Mouse (Mus musculus): ENCODE measurements around the gene Cadps2.
A peak's percentile ranks its signal among the peaks of the same experiment; 100 is the strongest.

Cadps2 gene

DNA sequence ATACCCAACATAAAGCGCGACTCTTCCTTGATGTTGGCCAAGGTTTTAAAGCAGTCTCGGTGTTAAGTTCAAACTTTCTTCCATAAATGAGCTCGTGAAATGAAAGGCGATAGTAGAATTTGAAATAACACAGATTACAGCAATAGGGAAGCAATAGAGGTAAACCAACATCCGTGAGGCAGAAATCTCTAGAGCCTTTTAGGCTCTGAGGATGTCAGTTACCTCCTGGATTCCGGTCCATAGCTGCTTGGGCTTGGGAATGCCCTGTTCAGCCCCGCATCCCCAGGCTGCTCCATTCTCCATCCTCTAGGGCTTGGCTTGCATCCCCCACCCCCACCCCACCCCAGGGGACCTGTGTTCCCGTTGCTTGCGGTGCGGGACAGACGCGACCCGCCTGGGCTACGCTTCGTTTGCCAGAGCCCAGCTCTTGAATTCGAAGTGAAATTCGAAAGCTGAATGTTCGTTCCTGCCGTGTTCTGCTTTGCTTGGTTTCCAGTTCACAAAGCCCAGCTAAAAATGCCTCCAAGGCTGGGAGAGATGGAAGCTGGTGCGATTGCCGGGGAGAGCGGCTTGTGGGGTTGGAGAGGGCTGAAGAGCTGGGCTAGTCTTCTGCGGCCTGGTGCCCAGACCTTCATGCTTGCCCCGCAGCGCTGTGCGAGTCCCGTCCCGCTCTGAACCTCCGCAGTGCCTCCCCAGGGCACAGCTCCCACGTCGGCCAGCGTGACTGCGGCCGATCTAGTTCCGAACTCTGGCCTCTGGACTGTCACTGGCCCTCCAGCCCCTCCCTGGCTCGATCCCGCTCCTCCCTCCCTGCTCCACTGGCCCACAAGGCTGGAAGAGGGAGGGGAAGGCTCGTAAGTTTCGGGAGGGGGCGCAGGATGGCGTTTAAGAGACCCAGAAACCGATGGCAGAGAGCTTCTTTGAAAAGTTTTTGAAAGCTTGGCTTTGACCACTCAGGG lies 585.6 kb downstream of the Cadps2 start:
- DNase-seq (ENCODE audit: low spot score in 2 of 2), result no peak

DNA sequence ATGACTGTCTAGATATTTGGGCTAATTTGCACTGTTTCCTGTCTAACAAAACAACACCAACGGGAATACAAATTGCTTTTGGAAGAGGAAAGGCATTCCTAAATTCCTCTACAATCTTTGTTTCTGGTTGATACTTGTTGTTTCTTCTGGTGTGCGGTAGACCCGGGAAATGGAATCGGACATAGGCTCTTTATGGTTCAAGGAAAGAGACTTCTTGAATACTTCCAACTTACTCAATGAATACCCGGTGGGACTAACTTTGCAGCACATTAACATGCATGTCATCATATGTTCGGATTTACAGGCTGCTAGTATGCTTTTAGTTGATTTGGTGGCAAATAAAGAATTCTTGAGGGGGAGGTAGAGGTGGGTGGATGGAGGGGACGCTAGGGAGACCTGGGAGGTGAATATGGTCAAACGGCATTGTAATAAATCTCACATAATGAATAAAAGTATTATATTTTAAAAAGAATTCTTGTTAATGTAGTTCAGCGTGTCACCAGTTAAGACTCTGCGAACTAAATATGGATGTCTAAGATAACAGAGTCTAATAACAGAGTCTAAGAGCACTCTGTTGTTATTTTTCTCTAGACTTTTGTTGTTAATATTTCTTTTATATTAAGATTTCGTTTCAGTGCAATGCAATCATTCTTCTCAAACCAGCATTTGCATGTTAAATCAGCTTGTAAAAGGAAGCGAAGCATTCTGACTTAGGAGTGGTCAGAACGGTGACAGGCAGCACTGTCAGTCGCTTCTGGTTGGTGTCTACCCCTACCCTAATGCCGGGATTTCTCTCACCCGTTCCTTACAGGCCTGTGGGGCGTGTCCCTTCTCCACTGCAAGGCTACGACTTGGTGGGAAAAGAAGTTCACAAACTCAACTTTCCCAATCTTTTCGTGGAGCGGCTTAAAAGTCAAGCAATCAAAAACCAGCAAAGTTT lies 586.8 kb downstream of the Cadps2 start:
- peak in 1 of 2 experiments; percentile 3 for DNase-seq (ENCODE audit: low spot score in 2 of 2)

DNA sequence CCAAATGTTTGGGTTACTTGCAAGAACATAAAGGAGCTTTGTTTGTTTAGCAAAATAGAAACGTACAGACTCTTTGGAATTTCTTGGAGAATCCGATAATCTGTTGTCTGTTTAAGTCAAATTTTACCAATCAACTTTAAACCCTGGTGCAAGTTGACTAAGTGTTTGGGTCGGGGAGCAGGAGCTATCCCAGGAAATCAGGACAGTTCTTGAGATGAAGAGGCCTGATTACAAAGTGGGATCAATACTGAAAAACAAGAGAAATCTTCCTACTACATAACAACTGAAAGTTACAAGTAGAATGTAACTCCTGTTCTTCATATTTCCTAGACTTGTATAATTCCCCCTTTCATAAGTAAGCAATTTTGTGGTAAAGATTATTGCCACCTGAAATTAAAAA lies 587.8 kb downstream of the Cadps2 start:
- DNase-seq (ENCODE audit: low spot score in 2 of 2), result no peak

DNA sequence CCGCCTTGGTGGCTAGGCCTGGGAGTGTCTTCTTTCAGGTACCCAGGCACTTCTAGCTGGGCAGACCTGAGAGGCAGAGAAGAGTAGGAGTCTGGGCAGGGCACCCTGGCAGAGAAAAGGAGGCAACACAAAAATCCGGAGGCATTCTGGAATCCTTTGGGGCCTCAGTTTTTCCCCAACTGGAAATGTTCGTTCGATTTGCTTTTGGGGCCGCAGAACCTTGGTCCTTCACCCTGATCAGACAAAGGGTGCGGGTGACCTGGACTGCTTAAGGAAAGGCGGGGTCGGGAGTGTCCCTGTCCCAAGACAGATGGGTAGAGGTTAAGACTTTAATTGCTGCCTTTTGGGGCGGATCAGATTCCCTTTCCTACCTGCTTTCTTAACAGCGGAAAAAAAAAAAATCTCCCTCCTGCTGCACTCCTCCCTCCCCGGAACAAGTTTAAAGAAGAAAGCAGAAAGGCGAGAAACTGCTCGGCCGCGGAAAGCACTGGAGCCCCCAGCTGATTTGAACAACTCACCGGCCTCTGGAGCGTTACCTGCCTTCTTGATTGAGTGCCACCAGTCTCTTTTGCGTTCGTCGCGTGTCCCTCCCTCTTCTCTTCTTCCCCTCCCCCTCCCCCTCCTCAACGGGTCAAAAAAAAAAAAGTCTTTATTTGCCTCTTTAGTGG lies 588.8 kb downstream of the Cadps2 start:
- no peak for DNase-seq (ENCODE audit: low spot score in 2 of 2)

DNA sequence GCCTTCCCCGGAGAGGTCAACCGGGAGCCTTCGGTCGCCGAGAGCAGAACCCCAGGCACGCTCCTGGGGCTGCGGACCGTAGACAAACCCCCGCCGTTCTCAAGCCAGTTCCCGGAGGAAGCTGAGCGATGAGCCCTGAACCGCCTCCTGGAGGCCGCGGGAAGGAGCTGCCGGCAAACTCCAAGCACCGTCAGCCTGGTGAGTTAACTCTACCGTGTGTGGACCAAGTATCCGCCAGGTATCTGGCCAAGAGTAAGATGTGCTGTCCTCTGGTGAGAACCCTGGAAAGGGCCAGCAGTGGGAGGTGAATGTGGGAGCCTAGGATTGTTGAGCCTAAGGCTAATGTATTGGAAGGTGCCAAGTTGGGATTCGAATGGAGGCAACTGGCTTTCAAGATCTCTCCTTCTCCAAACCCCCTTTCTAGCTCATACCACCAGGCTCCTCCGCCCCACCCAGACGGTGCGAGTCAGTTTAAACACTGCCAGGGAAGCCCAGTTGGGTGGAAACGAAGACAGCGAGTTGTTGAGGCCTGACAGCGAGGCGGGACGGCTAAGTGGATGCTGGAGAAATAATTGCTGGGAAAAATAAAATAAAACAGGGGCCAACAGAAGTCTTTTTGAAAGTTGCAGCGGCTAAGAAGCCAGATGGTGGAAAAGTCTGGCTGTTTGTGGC lies 589.5 kb downstream of the Cadps2 start:
- peak in 1 of 2 experiments; percentile 2 for DNase-seq (ENCODE audit: low spot score in 2 of 2)

DNA sequence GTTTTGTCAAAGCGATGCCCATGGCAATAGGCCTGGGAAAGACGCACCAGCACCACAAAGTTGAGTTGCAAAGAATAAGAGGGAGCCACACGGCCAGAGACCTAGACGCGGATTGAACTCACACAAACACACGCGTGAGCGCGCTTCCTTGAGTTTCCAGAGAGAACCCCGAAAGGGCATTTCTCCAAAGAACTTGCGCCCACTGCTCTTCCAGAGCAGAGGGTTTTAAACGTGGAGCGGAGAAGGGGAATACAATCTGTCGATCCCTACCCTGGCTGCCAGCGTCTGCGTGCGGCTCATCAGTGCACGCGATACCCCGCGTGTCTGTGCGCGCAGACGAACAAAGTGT lies 590.2 kb downstream of the Cadps2 start:
- DNase-seq (ENCODE audit: low spot score in 2 of 2), result peak in 1 of 2 experiments; percentile 4

DNA sequence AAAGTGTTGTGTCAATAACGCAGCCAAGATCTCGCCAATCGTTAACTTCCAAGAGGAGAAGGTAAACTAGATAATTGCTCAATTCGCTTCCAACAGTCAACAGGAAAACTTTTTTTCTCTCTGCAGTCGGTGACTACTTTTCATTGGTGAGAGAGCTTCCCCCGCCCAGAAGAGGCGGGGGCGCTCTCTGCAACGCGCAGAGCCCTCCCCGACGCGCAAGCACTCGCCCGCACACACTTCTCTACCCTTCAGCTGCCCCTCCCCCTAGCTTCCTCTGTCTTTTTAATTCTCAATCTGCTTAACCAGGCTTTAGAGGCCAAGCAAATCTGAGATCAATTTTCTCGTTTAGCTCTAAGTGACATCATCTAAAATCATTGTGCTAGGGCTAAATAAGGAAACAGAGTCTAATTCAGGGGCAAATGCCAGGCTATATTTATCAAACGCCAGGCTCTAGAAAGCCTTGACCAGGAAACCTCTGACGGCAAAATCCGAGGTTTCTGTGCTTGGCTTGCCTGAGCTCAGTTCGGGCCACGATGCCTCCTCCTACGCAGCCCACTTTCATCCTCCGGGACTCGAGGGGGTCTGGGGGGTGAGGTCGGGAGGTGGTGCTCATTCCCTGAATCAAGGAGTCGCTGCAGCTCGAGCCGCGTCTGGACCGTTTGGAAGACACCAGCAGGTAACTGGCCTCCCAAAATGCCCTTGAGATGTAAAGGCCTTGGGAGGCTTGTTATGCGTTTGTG lies 590.7 kb downstream of the Cadps2 start, which contains the start of gene Fezf1:
Fezf1 (minus strand) TSS at position 50 of the 740 bp plus-strand sequence.
- DNase-seq (ENCODE audit: low spot score in 2 of 2), result peak in 1 of 2 experiments; percentile 2

DNA sequence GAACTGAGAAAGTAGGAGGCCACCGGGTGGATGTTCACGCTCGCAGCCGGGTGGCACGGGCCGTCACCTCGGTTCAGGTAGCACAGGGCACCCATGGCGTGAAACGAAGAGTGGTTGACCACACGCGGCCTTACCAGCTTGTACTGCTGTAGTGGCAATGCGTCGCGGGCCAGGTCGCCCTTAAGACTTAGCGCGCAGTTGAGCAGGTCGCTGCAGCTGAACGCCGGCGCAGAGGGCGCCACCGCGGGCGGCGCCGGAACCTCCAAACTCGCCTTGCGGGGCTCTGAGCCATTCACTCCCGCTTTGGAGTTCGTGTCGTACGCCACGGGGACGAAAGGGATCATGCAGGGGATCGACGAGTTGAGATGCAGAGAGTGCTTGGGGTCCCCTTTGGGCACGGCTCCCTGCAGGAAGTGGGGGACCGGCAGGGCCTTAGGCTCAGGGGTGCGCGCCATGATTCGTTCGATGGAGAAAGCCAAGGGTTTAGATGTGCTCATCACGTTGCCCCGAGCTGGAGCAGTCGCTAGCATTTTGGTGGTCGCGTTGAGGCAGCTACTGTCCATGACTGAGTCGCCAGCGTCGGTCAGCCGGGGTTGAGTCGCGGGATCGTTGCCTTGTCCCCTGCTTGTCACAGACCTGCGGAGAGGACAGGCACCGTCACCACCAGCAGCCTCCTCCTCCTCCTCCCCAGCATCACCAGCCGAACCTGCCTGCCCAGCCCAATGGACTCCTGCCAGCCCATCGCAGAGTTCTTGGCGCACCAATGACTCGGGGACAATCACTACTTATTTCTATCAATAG lies 591.5 kb downstream of the Cadps2 start:
- no peak for DNase-seq (ENCODE audit: low spot score in 2 of 2)

DNA sequence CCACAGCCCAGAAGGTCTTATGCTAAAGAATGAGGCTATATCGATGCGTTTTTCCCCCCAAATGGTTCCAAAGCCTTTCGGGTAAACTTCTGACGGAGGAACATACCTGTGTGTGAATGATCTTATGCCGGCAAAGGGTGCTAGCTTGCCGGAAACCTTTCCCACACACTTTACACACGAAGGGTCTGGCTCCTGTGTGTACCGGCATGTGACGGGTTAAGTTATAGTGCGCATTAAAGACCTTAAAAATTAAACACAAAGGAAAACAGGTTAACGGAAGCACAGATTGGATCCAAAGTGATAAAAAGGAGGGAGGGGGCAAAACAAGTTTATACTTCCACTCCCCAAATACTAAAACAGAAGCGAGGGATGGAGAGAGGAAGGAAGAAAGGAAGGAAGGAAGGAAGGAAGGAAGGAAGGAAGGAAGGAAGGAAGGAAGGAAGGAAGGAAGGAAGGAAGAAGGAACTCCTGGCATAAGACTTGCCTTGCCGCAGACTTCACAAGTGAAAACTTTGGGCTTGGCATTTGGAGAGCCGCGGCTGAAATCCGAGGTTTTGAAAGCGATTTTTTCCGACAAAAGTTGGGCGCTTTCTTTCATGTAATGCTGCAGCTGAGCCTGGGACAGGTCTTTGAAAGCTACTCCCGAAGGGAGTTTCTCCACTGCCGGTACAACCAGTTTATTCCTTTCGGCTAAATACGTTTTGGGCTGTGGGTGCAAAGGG lies 592.3 kb downstream of the Cadps2 start:
- peak; percentile 5 to 8 for DNase-seq (ENCODE audit: low spot score in 2 of 2)

DNA sequence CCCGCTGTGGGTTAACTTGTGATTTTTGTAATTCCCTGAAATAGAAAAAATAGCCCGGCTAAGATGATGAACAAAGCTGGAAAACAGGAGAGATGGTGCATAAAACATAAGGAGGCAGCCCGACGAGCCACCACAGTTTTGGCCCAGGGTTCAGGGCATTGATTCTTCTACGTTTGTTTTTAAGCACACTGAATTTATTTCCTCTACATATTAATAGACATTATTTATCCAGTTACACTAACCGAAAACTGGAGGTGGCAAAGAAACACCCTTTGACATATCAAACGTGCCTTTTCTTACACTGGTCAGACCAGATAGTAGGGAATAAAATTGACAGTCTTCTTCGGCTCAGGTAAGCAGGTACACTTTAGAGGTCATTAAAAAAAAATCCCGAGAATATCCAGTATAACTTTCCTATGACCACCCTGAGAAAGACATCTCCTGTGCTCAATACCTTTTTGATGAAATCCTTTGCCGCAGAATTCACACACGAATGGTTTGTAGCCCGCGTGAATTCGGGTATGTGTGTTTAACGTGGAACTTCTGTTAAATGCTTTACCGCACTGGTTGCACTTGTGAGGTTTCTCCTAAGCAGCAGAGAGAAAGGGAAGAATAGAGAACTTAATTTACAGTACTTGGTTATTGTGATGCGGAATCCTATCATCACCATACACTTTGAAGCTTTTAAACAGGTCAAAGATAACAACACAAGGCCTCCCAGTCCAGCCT lies 593.0 kb downstream of the Cadps2 start:
- no peak for DNase-seq (ENCODE audit: low spot score in 2 of 2)

DNA sequence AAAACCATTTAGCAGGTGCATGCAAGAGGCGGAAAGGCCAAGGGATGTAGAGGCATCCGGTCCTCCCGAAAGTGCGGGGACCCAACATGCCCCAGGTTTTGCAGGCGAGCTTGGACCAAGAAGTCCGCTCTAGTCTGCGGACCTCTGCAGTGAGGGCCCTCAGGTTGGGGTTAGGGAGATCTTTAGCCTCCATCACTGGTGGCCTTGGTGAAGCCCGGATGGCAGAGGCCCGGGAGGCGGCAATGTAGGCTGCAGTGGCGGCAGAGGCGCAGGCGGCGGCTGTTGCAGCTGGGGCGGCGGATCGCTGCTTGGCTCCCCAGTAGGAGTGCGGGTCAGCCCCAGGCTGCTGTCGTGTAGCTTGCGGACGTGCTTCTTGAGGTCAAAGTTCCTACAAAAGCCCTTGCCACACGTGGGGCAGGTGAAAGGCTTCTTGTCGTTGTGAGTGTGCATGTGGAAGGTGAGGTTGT lies 593.6 kb downstream of the Cadps2 start:
- no peak for DNase-seq (ENCODE audit: low spot score in 2 of 2)

DNA sequence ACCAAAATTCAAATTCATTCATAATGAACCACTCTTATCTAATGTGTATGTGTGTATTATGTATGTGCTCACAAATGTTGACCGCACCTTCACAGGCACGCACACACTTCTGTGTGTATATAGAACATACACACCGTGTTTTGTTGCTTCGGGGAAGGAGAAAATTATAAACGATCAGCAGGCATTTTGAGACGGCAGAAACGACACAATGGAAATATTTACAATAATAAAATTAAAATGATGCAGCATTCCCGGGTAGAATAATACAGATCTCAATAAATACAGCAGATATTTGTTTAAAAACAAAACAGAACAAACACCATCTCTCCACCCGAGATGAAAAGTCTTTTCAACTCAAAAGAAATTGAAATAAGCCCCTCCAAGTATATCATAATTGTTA lies 594.1 kb downstream of the Cadps2 start:
- DNase-seq (ENCODE audit: low spot score in 2 of 2), result no peak

DNA sequence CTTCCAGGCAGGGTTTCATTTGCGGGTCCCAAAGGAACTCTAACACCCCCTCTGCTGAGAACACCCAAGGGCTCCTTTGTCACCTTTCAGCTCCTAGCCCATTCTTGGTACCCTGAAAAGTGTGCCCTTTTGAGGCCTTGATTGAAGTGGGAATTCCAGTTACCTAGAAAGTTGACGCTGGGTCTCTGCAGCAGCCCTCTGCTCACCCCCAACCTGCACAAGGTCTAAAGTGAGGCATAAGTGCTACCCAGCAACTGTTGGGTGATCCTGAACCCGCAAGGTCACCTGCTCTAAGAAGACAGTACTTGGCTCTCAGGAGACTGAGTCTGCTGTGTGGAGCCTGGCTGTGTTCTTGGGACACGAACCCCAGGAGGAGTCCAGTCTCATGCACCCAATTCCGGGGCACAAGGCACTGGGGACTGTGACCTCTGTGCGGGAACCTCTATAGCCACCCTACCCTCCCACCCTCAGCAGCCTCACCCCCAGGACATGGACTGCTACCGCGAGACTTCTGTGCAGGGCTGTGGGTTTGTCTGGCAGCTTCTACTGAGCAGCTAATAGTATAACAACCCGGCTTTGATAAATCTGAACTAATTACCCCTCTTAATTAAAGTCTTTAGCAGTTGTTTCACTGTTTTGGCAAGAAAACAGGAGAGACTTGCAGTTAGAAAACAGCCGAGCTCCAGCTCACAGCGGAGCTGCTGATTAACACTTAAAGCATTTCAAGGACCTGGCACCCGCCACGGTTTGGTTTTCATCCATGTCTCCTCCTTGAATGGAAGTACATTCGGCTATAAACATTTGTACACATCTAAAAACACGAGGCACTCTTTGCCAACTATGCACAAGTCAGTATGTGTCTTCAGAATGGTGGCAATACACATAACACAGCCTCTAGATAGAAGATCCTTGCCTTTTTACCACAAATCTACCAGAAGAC lies 595.1 kb downstream of the Cadps2 start:
- peak in 1 of 2 experiments; percentile 11 for DNase-seq (ENCODE audit: low spot score in 2 of 2)

Data from right cerebral cortex, adult 2 months (tissue).